Mouse (Mus musculus) cerebellum, postnatal 36 days (tissue): Measurements from ENCODE around the gene Sirt7.

Experiments
- DNase-seq, 2 experiments: peaks; one replicate each; pipeline ENCODE4 v3.0.0; 2021 to 2022; ENCODE audit warnings: mixed read lengths in 2 of 2

The Sirt7 gene

DNA sequence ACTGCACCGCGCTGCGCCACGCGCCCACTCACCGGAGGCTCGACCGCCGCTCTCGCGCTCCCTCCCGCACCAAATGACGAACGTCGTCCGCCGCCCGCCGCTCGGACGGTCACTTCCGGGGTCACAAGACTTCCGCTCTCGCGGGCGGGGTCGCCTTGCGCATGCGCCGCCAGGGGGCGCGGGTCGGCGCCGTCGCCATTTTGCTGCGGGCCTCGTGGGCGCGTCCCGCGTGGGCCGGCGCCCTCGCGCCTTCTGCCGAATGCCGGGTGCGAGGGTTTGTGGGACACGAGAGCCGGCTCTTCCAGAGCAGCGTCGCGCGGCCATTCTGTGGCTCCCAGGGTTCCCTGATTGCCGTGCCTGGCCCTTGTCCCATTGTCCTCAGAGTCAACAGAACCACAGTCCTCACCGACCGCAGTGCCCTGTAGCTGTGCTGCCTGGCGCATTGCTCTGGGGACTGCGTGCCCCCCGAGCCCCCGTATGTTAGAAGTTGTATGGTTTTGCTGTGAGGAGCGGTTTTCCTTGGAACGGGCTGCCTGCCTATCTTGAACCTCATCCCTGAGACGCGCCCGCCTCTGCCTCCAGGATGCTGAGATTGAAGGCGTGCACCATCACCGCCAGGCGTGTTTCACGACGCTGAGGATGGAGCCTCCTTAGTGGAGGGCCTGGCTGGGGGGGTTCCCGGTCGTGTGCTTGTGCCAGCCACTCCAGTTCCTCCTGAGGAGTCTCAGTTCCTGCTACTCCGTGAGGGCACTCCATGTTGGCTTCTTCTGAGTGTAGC, 43.4 kb downstream of the Sirt7 start, which contains the start of gene Arhgdia:
Arhgdia (minus strand) TSS at position 135 of the 778 bp plus-strand sequence.
- peak; percentile 85 to 91 for DNase-seq

DNA sequence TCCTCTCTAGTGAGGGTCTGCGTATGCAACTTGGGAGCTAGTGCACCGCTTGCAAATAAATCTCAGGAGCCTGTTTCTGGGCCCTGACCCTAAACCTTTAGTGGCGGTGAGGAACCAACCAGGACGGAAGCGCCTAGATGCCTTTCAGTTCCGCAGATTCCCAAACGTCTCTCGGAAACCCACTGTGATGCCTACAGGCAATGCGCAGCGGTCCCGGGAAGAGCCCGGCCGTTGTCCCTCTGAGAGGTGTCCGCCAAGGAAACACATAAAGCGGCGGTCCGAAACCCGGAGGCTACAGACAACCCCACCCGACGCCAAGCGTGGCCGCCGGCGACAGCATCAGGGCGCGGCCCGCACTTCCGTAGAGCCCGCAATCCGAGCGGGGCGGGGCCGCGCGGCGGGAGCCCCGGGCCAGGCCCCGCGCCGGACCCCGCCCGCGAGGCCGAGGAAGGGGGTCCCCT, 44.1 kb downstream of the Sirt7 start:
- peak; percentile 45 to 46 for DNase-seq

DNA sequence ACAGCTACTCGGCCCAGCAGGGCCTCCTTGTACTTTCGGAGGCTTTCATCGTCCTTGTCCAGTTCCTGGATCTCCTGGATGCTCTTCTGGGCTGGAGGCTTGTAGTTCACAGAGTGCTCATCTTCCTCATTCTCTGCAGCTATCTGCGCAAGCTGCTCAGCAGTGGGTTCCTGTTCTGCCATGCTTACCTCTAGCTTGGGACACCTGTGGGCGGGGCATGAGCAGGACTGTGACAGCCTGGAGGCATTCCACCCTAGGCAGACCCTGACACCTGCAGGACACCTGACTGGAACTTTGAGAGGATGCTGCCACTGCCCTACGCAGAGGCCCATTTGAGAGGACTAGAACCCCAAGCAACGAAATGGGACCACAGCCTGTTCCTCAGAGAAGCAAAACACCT, 44.9 kb downstream of the Sirt7 start:
- peak; percentile 20 to 25 for DNase-seq

DNA sequence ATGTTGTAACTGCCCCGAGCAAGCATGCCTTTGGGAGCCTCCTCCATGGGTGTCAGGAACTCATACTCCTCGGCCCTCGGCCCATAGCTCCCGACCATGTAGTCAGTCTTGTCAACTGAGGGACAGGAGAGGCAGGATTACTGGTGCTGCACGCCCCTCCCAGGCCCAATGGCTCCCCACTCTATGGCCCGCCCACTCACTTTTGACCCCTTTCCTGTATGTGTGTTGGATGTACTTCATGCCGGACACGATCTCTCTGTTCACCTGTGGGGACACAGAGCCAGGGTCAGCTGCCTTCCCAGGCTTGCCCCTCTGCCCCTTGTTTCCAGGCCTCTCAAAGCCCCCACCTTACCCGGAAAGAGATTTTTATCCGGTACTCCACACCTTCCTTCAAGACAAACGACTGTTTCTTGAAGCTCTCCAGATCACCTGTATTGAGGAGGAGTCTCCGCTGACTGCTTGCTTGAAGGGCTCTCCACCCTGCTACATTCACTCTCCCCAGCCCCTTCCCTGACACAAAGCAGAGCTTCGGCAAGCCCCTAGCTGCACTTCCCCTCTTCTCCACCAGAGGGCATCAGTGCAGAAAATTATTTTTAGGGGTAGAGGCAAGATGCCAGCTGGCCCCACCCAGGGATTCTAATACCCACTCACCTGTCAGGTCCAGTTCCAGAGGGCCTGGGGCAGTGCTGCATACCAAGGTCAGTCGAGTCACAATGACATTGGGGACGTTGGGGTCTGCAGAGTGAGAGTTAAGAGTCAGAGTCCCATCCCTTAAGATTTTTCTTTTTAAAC, 45.5 kb downstream of the Sirt7 start:
- DNase-seq: peak; percentile 76 to 79

DNA sequence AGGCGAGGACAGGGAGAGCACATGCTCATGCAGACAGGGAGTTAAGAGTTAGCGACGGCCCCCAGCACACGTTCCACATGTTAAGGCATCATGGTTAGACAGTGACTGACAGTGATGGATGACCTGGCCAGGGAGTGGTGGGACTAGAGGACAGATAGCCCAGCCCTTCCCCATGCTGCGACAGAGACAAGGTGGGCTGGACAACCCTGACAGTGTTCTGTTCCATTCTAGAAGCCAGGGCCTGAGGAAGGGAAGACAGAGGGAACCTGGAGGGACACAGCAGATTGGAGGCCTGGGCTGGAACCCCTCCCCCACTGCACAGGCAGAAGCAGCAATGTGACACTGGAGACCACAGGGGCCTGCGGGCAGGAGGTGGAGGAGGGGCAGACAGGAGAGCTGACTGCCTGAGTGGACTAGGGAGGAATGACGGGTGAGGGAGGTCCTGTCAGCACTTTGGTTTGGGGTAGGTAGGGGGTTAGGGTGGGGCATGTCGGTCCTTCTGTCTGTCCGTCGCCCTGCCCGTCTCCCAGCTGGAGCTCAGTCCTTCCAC, 46.3 kb downstream of the Sirt7 start:
- peak in 1 of 2 experiments; percentile 16 for DNase-seq

DNA sequence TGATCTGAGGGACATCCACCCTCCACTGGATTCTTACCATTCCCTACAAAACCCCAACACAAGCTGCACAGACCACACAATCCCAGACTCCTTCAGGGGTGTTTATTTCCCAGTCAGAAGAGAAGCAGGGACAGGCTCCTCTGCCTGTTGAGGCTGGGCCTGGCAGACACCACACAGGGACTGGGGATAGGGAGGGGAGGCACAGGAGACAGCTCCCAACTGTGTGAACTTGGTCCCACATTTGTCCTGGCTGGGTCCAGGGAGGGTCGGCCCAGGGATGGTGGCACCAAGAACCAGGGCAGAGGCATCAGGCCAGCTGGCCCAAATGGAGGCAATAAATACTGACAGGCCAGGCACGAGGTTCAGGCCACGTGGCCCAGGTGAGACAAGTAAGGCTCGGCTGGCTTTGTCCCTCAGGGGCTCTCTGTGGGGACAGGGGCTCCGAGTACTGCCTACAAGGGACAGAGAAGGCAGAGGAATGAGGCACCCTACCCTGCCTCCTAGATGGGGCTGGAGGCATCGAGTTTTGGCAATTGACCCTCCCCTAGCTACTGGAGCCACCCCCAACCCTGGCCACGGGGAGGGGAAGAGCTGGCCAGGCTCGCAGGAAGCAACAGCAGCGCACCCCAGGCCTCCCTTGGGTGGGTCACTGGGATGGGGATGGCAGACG, 46.9 kb downstream of the Sirt7 start:
- peak in 1 of 2 experiments; percentile 10 for DNase-seq

DNA sequence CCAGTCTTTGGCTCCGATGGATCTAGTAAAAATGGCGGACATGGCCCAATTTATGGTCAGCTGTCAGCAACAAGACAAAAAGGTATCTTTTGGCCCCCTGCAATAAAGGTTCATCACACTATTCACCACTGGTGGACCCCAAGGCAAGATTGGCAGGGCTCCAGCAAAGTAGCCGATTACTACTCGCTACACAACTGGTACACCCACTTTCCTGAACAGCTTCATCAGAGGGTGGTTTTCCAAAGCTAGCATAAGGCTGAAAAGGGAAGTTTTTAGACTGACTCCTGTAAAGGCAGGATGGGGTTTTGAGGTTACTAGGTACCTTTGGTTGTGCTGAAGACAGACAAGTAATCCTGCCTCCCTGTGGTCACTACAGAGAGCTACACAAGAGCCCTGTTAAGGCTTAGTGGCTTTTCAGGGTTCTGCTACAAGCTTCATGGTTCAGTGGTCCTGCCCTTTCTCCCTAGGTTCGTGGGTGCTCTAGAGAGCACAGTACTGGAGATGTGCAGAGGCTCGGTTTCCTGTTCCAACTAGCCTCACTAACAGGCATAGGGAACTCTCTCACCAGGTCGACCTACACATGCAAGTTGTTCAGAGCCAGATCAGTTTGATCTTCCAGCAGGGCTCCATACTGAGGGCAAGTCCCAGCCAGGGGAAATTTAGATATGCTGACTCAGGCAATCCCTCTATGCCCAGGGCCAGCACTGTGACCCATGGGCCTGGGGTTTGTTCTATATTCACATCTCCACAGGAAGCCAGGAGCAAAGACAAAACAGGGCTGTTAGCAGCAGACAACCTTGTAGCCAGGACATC, 47.6 kb downstream of the Sirt7 start:
- DNase-seq: peak; percentile 12 to 28

DNA sequence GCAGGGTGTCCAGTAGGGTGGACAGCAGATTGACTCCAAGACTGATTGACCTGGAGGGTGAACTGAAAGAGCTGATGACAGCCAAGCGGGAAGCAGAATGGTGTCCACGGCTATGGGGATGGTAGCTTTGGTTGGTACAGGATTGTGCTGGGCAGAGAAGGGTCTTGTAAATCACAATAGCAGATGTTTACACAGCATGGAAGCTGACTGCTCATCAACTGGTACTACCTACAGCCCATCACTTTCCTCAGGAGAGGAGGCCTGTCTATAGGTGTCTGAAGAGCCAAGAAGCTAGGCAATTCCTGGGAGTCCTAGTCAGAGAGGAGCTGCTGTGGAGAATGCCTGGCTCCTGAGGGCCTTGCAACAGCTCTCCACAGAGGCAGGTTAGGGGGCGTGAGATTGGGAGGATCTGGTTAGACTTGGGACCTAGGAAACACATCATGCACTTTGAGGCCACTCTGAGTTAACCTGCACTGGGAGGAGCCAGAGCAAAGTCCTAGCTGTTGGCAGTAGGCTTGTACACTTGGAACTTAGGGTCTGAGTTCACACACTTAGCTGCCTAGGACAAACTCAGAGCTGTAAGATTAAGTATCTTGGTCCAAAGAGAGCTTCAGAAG, 48.6 kb downstream of the Sirt7 start:
- DNase-seq: no peak

DNA sequence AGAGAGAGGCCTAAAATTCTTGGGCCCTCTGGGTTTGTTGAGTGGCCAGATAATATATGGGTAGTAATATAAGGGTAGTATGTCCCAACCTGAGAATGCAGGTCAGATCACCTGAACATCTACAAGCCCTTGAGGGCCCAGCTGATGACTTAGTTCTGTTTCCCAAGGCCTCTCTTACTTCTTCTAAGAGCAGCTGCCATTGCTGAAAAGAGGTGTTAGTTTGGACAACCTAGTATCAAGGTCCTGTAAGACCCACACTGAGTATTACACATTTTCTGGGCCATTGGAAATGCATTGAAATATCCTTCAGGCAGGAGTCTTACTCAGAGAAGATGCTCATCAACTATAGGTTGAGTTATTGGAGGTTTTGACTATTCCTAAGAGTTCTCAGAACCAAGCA, 49.1 kb downstream of the Sirt7 start:
- no peak for DNase-seq

DNA sequence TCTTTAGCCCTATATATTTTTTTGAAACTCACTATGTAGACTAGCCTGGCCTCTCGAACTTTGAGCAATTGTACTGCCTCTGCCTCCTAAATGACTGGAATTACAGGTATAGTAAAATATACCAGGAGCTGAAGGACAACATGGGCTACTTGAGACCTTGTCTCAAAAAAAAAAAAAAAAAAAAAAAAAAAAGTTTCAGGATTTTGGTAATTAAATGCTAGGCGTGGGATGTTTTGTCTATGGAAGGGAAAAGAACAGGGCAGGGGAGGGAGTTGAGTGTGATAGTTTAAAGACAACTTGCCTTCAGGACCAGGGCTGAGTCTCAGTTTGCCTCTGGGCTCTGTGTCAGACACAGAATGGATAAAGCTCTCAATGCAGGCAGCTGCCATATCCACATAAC, 50.0 kb downstream of the Sirt7 start:
- DNase-seq: no peak

DNA sequence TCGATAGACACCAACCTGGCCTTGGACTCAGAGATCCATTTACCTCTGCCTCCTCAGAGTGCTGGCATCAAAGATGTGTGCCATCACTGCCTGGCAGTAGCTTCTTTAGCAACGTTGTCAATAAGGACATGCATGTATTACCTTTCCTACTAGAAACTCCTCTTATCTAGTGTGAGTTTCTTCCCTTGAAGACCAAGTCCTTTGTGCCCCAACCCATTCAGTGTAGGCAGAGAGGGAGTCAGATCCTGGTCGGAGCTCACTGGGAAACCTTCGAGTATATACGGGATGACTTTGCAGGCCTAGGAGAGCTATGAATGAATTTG, 50.8 kb downstream of the Sirt7 start:
- no peak for DNase-seq

DNA sequence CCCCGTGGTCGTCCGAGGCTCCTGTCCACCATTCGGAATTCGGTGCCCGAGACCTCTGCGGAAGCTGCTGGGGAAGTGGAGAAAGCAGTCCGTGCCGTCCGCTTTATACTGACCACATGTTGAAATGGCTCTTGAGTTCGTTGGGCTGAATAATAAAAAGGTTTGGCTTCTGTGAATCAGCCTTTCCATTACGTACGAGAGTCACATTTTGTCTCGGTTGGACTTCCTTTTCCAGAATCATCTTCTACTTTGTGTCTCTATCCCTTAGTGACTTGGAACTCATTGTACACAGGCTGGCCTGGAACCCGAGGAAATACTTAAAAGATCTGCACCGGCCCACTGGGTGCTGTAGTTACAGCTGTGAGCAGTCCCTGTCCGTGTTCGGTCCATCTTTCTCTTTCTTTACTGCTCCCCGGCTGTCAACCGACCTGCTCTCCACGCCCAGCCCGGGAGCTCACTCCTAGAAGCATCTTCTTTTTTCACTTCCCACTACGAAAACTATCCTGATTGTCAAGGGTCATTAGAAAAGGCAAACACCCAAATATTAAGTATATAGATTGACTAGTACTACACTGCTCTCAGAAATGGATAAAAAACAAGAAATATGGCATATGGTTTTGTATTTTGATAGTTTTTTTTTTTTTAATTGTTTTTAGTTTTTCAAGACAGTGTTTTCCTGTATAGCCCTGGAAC, 51.3 kb downstream of the Sirt7 start:
- DNase-seq: no peak

DNA sequence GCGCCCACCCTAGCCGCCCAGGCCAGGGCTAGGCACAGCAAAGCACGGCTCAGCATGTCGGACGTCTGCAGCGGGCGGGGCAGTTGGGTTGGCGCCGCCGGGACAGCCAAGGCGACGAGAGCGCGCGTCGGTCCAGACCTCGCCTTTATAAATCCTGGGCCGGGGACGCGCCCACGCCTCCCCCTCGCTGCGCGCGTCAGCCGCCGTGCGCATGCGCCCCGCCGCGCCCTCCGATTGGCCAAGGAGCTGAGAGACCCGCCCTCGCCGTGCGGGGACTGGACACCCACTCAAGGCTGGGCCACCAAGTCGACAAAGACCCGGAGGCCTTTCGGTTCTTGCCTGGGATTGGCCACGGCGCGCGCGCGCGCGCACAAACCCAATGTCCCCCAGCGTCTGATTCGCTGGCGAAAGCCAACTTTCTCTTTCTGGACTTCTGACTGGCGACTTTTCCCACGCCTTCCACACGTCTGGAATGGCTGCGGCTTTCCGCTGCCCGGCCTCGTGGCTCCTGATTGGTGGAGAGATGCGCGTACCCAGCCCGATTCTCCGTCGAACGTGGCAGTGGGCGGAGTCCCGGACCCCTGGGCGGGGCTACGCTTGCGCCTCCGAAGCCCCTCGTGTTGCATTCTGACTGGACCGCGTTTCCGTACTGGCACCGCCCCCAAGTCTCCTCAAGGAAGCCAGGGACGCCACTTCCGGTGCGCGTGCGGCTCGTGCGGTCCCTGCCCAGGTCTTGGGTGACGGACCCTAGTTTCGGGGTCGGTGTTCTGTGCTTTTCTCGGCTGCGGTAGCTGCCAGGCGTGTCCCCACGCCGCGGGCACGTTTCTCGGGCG, 52.1 kb downstream of the Sirt7 start, which contains the start of gene P4hb:
P4hb (minus strand) TSS at position 502 of the 833 bp plus-strand sequence.
- peak; percentile 99 to 100 for DNase-seq

DNA sequence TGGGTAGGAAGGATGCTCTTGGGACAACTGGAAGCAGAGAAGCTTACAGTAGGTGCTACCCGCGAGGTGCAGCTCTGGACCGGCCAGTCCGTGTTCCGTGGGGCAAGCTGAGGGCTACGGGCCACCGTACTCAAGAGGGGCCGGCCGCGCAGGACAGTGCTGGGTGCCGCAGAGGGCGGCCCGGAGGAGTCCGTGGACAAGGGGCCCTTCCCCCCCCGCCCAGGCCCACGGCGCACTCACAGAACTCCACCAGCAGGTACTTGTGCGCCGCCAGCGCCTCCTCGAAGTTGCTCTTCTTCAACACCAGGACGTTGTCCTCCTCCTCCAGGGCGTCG, 52.7 kb downstream of the Sirt7 start:
- DNase-seq: no peak

DNA sequence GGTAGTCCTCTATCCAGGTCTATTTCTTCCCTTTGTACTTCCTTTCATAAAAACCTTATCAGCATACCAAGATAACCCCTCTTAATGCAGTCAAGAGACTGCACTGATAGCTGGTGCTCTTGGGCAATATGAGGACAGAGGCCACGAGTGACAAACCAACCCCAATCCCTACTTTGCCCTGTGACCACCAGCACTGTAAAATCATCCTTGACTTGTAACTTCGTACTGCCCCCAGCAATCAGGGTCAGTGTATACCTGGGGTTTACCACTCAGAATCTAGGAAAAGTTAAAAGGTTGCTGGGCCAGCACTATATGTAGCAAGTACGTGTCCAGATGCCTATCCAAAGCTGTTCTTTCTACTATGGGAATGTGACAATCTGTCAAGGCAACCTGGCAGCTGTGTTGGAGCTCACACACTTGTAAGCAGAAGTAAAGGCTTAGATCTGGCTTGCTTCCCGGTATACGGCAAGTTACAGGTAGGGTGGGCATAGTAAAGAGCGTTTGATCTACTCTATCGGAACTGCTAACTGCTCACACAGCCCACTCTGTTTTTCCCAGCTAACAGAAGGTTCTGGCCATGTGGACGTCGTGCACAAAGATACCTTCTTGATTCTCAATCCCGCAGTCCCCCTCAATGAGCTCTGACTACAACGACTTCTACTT, 53.2 kb downstream of the Sirt7 start:
- no peak for DNase-seq

DNA sequence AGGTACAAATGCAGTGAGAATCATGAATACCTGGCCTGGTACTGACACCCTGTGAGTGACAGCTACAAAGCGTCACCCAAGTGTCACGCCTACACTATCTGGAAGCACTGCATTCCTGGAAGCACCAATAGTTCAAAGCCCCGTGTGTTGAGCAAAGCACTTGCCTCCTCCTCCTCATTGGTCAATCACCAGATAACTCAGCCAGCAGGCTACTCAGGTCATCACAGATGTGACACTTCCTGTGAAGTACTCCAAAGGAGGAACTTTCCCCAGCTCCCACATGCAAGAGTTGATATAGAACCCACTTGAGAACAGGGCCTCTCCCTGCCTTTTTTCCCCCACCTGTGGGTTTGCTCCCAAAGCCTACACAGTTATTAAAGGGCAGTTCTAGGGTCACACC, 53.9 kb downstream of the Sirt7 start:
- DNase-seq: no peak
